Mouse (Mus musculus) ES-Bruce4 (cell line): ENCODE measurements at regions not wholly inside any gene's neighbourhood (a gene's known extent, or its start where the extent isn't known, plus 50 kb on each side); places are given as distances from the start of the nearest gene placed in this dataset.

ENCODE experiments used
- CTCF ChIP-seq: IDR thresholded peaks from one replicate; pipeline ENCODE4 v1.8.1; 2011; ENCODE audit warnings: low read depth, low read length
- POLR2A ChIP-seq: IDR thresholded peaks from one replicate; pipeline ENCODE4 v1.8.1; 2011; ENCODE audit warnings: low read length; ENCODE audit not compliant: insufficient read depth

DNA sequence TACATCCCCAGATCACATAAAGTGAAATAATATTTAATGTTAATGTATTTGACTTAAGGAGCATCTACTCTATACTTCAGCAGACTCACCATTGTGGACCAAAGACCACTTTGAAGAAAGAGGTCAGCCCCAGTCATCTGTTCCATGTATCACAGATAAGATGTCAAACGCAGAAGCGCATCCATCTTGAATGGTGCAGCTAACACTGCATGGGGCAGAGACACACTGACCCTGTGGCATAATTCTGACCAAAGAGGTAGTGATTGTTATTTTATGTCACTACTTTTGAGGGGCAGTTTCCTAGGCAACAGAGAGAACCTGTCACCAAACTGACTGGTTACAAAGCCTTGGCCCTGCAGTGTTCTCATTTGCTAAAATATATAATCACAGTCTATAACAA lies 97.8 kb upstream of the Tmtc1 start:
- no peak for TF ChIP-seq CTCF
- TF ChIP-seq POLR2A = no peak
